Mouse (Mus musculus) fat pad, adult 2 months (tissue): ENCODE measurements at regions not wholly inside any gene's neighbourhood (a gene's known extent, or its start where the extent isn't known, plus 50 kb on each side); places are given as distances from the start of the nearest gene placed in this dataset.

Source experiments
- DNase-seq: peaks from one replicate; pipeline ENCODE4 v3.0.0-alpha.2; 2011; ENCODE audit warnings: low read depth, low spot score; ENCODE audit errors: extremely low read depth

DNA sequence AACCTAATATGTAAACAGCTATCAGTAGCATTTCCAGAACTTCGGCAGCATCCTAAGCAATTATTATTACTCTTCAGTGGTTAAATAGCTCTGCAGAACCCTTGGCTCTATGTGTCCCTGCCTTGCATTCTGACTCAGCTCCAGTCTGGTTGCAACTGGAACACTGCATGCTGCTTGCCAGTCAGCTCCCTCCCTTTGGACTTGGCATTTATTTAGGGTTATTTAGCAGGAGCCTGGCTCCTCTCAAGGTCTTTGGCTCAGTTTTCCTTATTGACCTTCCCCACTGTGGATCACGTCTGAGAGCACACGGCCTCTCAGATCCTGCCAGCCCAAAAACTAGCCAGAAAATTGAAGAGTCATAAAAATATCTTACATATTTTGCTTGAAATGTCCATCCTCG is 217.4 kb downstream of the Speer2 start:
- no peak for DNase-seq

DNA sequence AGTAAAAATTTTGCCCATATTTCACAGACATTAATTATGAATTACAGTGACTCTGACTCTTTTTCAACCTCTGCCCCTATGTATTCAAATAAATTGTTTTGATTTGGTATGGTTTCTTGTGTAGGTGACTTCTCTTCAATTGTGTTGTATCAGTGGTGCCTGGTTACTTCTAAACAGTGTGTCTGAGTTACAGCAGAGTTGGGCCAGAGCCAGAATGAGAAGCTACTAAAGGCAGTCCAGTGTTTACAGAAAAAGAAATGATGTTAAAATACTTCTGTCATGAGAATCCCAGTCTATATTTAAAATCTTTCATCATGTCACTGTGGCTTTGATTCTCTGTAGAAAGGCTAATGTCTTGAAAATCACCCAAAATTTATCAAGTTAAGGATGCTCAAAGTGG is 255.8 kb downstream of the Speer2 start:
- DNase-seq = no peak

DNA sequence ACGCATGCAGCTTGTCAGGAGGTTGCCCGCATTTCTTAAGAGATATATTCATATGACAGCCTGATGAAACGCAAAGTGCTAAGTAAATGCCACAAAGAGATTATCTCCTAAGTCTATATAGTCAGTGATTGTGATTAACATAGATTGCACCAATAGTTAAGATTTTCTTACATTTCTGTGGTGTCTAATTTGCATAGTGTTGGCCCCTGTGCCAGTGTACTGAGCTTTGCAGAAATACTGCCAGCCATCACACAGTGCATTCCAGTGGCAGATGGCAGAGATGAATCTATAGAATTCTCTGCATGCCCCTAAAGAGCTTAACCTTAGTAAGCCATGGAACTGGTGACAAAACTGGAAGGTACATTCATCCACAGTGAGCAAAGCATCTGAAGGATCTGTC is 262.6 kb downstream of the Speer2 start:
- no peak for DNase-seq

DNA sequence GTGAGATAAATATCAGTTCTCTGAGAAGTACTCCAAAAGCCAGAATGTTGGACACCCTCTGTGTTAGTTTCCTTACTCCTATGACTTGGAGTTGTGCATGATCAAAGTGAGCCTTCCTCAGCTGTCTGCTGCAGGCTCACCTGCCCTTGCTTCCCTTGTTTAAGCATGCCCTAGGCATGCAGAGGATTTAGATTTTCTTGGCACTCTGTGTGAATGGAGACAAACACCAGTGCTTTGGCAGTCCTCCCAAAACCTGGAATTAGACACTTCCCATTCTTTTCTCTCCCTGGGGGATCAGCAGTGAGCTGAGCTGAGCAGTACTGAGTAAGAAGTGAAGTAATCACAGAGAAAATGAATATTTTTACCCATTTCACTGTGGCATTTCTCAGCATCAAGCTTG is 286.3 kb downstream of the Speer2 start:
- peak; percentile 68 for DNase-seq

DNA sequence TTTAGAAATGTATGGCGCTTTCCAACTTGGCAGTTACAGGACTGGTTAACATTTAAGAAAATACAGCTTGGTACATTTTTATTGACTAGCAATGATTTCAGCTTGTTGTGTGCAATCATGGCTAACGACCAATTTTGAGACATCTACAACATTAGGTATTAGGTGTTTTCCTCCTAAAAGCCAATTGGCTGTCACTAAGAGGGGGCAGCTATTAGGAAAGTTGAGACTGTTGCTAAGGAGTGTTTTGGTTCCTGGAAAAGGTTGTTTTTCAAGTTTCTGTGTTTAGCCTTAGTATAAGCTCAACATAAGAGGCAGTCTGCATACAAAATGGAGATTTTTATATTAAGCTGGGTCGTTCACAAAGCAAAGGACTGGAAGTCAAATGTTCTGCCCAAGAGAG is 295.4 kb downstream of the Speer2 start:
- DNase-seq = peak; percentile 14

DNA sequence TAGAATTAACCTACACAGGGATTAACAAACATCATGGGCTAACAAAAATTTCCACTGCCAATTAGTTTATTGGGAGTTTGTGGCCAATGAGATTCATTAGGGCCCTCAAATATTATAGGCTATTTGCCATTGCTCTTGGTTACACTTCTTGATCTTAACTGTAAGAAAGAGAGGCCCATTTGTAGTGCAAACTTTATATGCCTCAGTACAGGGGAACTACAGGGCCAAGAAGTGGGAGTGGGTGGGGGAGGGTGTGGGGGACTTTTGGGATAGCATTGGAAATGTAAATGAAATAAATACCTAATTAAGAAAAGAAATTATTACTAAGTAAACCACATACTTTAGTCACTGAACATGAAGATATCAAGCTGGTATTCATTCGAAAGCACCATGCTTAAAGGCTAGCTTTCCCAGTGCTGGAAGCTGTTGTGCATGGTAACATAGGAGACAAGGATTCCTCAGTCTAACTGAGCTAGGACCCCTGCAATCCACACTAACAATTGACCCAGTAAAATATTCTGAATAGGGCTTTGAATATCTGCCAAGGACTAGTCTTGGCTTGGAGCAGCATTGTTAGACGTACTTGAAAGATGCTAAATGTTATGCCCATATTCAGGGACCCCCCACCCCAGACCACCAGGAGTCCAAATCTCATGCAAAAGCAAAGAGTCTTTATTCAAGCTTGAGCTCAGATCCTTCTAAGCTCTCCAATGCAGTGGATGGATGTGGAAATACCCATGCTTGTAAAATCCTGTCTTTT is 295.9 kb downstream of the Speer2 start:
- DNase-seq = no peak
